Mouse (Mus musculus) MEL (cell line): ENCODE measurements at regions not wholly inside any gene's neighbourhood (a gene's known extent, or its start where the extent isn't known, plus 50 kb on each side); places are given as distances from the start of the nearest gene placed in this dataset.

Experiments
- DNase-seq: peaks from one replicate; pipeline ENCODE4 v3.0.0; 2011; ENCODE audit warnings: low read depth, low spot score
- H3K27ac ChIP-seq: 2 replicates; pipeline ENCODE4 v1.5.1; 2012; ENCODE audit warnings: low read depth, mild to moderate bottlenecking, control low read depth, low read length, moderate library complexity; ENCODE audit not compliant: control insufficient read depth
- H3K27me3 ChIP-seq, 2 experiments: fragments of 150-350 bp in 1 of 2; sonication (generic) in 1 of 2; 2 replicates each; pipeline ENCODE4 v1.6.1; 2012; ENCODE audit warnings: low read length in 2 of 2, mild to moderate bottlenecking in 2 of 2, improper control_type of control experiment in 1 of 2, moderate library complexity in 1 of 2; ENCODE audit not compliant: insufficient read depth in 2 of 2, control insufficient read depth in 1 of 2
- H3K36me3 ChIP-seq, 2 experiments: 2 replicates each; pipeline ENCODE4 v1.6.1; 2012 to 2014; ENCODE audit warnings: low read length in 2 of 2, improper control_type of control experiment in 1 of 2, inconsistent platforms in 1 of 2, mild to moderate bottlenecking in 1 of 2; ENCODE audit not compliant: insufficient read depth in 2 of 2, control insufficient read depth in 1 of 2
- H3K4me1 ChIP-seq, 2 experiments: fragments of 150-350 bp in 1 of 2; sonication (generic) in 1 of 2; 2 replicates each; pipeline ENCODE4 v1.6.1; 2012; ENCODE audit warnings: low read length in 2 of 2, improper control_type of control experiment in 1 of 2, mild to moderate bottlenecking in 1 of 2; ENCODE audit not compliant: insufficient read depth in 2 of 2, control insufficient read depth in 1 of 2
- H3K4me3 ChIP-seq, 2 experiments: fragments of 150-350 bp in 1 of 2; sonication (generic) in 1 of 2; 2 replicates each; pipeline ENCODE4 v1.5.1; 2012; ENCODE audit warnings: low read depth in 2 of 2, low read length in 2 of 2, mild to moderate bottlenecking in 2 of 2, moderate library complexity in 2 of 2, control low read depth in 1 of 2, improper control_type of control experiment in 1 of 2; ENCODE audit not compliant: control insufficient read depth in 1 of 2, insufficient read depth in 1 of 2
- H3K79me2 ChIP-seq: 2 replicates; pipeline ENCODE4 v1.6.1; 2012; ENCODE audit warnings: mild to moderate bottlenecking, low read length, moderate library complexity; ENCODE audit not compliant: control insufficient read depth, poor library complexity, insufficient read depth
- H3K9ac ChIP-seq: 2 replicates; pipeline ENCODE4 v1.6.1; 2012; ENCODE audit warnings: low read depth, mild to moderate bottlenecking, control low read depth, low read length, moderate library complexity; ENCODE audit not compliant: control insufficient read depth, poor library complexity, severe bottlenecking
- H3K9me3 ChIP-seq: fragments of 150-350 bp; sonication (generic); replicated peaks from 2 replicates; pipeline ENCODE4 v1.6.1; 2012; ENCODE audit warnings: mild to moderate bottlenecking, low read length, improper control_type of control experiment, moderate library complexity; ENCODE audit not compliant: insufficient read depth
- BHLHE40 ChIP-seq: IDR thresholded peaks from 2 replicates; pipeline ENCODE4 v1.6.1; 2012; ENCODE audit warnings: low read depth, mild to moderate bottlenecking, inconsistent platforms, low read length, improper control_type of control experiment, borderline replicate concordance
- CHD1 ChIP-seq: IDR thresholded peaks from 2 replicates; pipeline ENCODE4 v1.6.1; 2012; ENCODE audit warnings: low read depth, mild to moderate bottlenecking, inconsistent platforms, low read length, improper control_type of control experiment
- CHD2 ChIP-seq: IDR thresholded peaks from 2 replicates; pipeline ENCODE4 v1.6.1; 2011; ENCODE audit warnings: low read length, improper control_type of control experiment
- CTCF ChIP-seq, 3 experiments: IDR thresholded peaks in 2 of 3; conservative IDR thresholded peaks in 1 of 3; 2 replicates each; pipeline ENCODE4 v1.5.1; 2011 to 2012; ENCODE audit warnings: low read length in 3 of 3, low read depth in 2 of 3, mild to moderate bottlenecking in 2 of 3, improper control_type of control experiment in 1 of 3, inconsistent platforms in 1 of 3, mixed read lengths in 1 of 3, moderate library complexity in 1 of 3; ENCODE audit not compliant: control insufficient read depth in 1 of 3, insufficient read depth in 1 of 3, poor library complexity in 1 of 3, severe bottlenecking in 1 of 3
- E2F4 ChIP-seq: IDR thresholded peaks from 2 replicates; pipeline ENCODE4 v1.6.1; 2011; ENCODE audit warnings: low read depth, low read length, improper control_type of control experiment, borderline replicate concordance
- ELF1 ChIP-seq: IDR thresholded peaks from 2 replicates; pipeline ENCODE4 v1.6.1; 2014; ENCODE audit warnings: low read depth, mild to moderate bottlenecking, inconsistent platforms, low read length, improper control_type of control experiment, moderate library complexity
- EP300 ChIP-seq, 2 experiments: IDR thresholded peaks; 2 replicates each; pipeline ENCODE4 v1.6.1; 2011; ENCODE audit warnings: improper control_type of control experiment in 2 of 2, low read length in 2 of 2, low read depth in 1 of 2, mild to moderate bottlenecking in 1 of 2
- ETS1 ChIP-seq: IDR thresholded peaks from 2 replicates; pipeline ENCODE4 v1.6.1; 2012; ENCODE audit warnings: low read depth, mild to moderate bottlenecking, inconsistent platforms, low read length, improper control_type of control experiment, moderate library complexity
- GABPA ChIP-seq: IDR thresholded peaks from 2 replicates; pipeline ENCODE4 v1.6.1; 2012; ENCODE audit warnings: low read depth, mild to moderate bottlenecking, inconsistent platforms, low read length, improper control_type of control experiment, moderate library complexity
- JUND ChIP-seq: IDR thresholded peaks from 2 replicates; pipeline ENCODE4 v1.6.1; 2011; ENCODE audit warnings: low read depth, mild to moderate bottlenecking, improper control_type of control experiment, low read length
- KAT2A ChIP-seq: conservative IDR thresholded peaks from 2 replicates; pipeline ENCODE4 v1.6.1; 2012; ENCODE audit warnings: low read depth, low read length, improper control_type of control experiment, inconsistent platforms
- MAX ChIP-seq: IDR thresholded peaks from 2 replicates; pipeline ENCODE4 v1.6.1; 2011; ENCODE audit warnings: low read length, improper control_type of control experiment
- MAZ ChIP-seq: IDR thresholded peaks from 2 replicates; pipeline ENCODE4 v1.6.1; 2012; ENCODE audit warnings: low read depth, mild to moderate bottlenecking, inconsistent platforms, low read length, improper control_type of control experiment
- MYC ChIP-seq: IDR thresholded peaks from 2 replicates; pipeline ENCODE4 v1.6.1; 2011; ENCODE audit warnings: low read depth, mild to moderate bottlenecking, low read length, improper control_type of control experiment, moderate library complexity
- NELFE ChIP-seq: IDR thresholded peaks from 2 replicates; pipeline ENCODE4 v1.6.1; 2011; ENCODE audit warnings: low read depth, low read length, improper control_type of control experiment
- POLR2AphosphoS2 ChIP-seq: IDR thresholded peaks from 2 replicates; pipeline ENCODE4 v1.6.1; 2011; ENCODE audit warnings: low read length, improper control_type of control experiment
- POLR2AphosphoS5 ChIP-seq: IDR thresholded peaks from 2 replicates; pipeline ENCODE4 v1.6.1; 2012; ENCODE audit warnings: low read depth, borderline replicate concordance, mild to moderate bottlenecking, inconsistent platforms, low read length, moderate library complexity, mixed read lengths
- RAD21 ChIP-seq: IDR thresholded peaks from 2 replicates; pipeline ENCODE4 v1.6.1; 2011; ENCODE audit warnings: mild to moderate bottlenecking, low read depth, low read length, improper control_type of control experiment
- RCOR1 ChIP-seq: IDR thresholded peaks from 2 replicates; pipeline ENCODE4 v1.6.1; 2012; ENCODE audit warnings: low read depth, mild to moderate bottlenecking, inconsistent platforms, low read length, improper control_type of control experiment
- SMC3 ChIP-seq: IDR thresholded peaks from 2 replicates; pipeline ENCODE4 v1.6.1; 2011; ENCODE audit warnings: low read depth, low read length, improper control_type of control experiment
- TBP ChIP-seq: IDR thresholded peaks from 2 replicates; pipeline ENCODE4 v1.8.0; 2011; ENCODE audit warnings: low read depth, low read length, improper control_type of control experiment
- UBTF ChIP-seq: IDR thresholded peaks from 2 replicates; pipeline ENCODE4 v1.6.1; 2012; ENCODE audit warnings: low read depth, mild to moderate bottlenecking, inconsistent platforms, low read length, improper control_type of control experiment, moderate library complexity, borderline replicate concordance; ENCODE audit not compliant: insufficient read depth
- USF2 ChIP-seq, 2 experiments: IDR thresholded peaks; 2 replicates each; pipeline ENCODE4 v1.6.1; 2011 to 2012; ENCODE audit warnings: improper control_type of control experiment in 2 of 2, low read length in 2 of 2, borderline replicate concordance in 1 of 2, inconsistent platforms in 1 of 2, low read depth in 1 of 2, mild to moderate bottlenecking in 1 of 2; ENCODE audit not compliant: insufficient read depth in 1 of 2
- ZC3H11A ChIP-seq: IDR thresholded peaks from 2 replicates; pipeline ENCODE4 v1.6.1; 2012; ENCODE audit warnings: low read depth, mild to moderate bottlenecking, inconsistent platforms, low read length, improper control_type of control experiment
- ZKSCAN1 ChIP-seq: IDR thresholded peaks from 2 replicates; pipeline ENCODE4 v1.6.1; 2012; ENCODE audit warnings: low read depth, mild to moderate bottlenecking, inconsistent platforms, low read length, improper control_type of control experiment, moderate library complexity
- ZMIZ1 ChIP-seq: IDR thresholded peaks from 2 replicates; pipeline ENCODE4 v1.6.1; 2012; ENCODE audit warnings: low read depth, mild to moderate bottlenecking, inconsistent platforms, low read length, improper control_type of control experiment, moderate library complexity

DNA sequence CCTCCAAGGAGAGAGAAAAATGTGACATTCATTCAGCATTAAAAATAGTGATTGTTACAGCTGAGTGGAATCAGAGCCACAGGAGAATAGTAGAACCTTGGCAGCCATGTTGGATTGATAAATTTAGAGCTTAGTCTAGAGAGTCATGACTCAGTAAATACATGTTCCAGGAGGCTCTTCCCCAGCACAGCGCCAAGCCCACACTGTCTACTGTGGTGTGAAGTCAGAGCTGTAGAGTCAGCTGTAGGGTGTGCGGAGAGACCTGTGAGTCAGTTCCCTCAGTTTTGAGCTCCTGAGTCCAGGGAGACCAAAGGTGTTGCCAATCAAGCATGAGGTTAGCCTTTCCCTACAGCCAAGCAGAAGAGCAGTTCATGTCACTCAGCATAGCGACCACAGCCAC, 488.8 kb upstream of the Id2 start:
- Histone ChIP-seq H3K36me3 (no peaks in the 10 kb centered on the region), H3K9ac (no peak overlapping the region), H3K4me3 (no peak overlapping the region), H3K27ac (no peak overlapping the region), H3K4me1 (no peaks in the 10 kb centered on the region), H3K9me3 (no peaks in the 10 kb centered on the region)
- DNase-seq: no peak
- TF ChIP-seq GABPA: no peak
- TF ChIP-seq CHD1: no peak
- TF ChIP-seq EP300 (IDR thresholded peaks at IDR 0.05; ENCODE audit: low read depth in 1 of 2, low read length in 2 of 2): no peak
- no peak for TF ChIP-seq POLR2AphosphoS2
- TF ChIP-seq ZMIZ1: no peak
- TF ChIP-seq RCOR1: no peak
- no peak for TF ChIP-seq ZKSCAN1
- no peak for TF ChIP-seq ELF1
- no peak for TF ChIP-seq MAZ
- no peak for TF ChIP-seq ETS1
- no peak for TF ChIP-seq CHD2
- no peak for TF ChIP-seq UBTF
- no peak for TF ChIP-seq ZC3H11A
- no peak for TF ChIP-seq BHLHE40
- no peak for TF ChIP-seq MYC
- no peak for TF ChIP-seq JUND
- TF ChIP-seq CTCF (IDR thresholded peaks at IDR 0.05 in 2 of 3, conservative IDR thresholded peaks at IDR 0.05 in 1 of 3; ENCODE audit: control insufficient read depth in 1 of 3, insufficient read depth in 1 of 3, low read depth in 2 of 3, low read length in 3 of 3, poor library complexity in 1 of 3, severe bottlenecking in 1 of 3): no peak
- no peak for TF ChIP-seq KAT2A
- no peak for TF ChIP-seq USF2 (IDR thresholded peaks at IDR 0.05; ENCODE audit: borderline replicate concordance in 1 of 2, insufficient read depth in 1 of 2, low read depth in 1 of 2, low read length in 2 of 2)
- TF ChIP-seq, all 39 proteins: peak for 0
- Histone ChIP-seq H3K27me3 (no peaks in the 10 kb centered on the region), H3K79me2 (no peaks in the 10 kb centered on the region)

DNA sequence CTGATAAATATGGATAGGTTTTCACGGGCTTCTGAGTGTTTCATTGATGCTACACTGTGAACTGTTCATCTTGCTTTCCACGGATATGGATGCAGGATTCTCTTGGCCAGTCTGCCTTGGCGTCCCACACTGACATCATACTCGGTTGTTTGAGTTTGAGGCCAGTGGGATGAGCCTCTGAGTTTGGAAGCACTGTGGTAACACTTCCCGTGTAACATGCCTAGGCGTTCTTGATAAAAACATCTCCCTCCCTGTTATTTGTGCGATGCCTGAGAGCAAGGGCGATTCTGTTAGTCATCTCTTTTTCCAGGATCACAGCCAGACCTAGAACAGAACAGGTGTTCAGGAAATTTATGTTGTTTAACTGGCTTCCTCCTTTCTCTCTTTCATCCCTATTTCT, 482.5 kb upstream of the Id2 start:
- TF ChIP-seq RAD21 (no peak), CTCF (IDR thresholded peaks at IDR 0.05 in 2 of 3, conservative IDR thresholded peaks at IDR 0.05 in 1 of 3; ENCODE audit: control insufficient read depth in 1 of 3, insufficient read depth in 1 of 3, low read depth in 2 of 3, low read length in 3 of 3, poor library complexity in 1 of 3, severe bottlenecking in 1 of 3) (no peak), CHD2 (no peak), MAX (no peak), JUND (no peak), MYC (no peak), CHD1 (no peak), POLR2AphosphoS5 (no peak), TBP (no peak), ZKSCAN1 (no peak), E2F4 (no peak), NELFE (no peak), SMC3 (no peak), GABPA (no peak), POLR2AphosphoS2 (no peak), UBTF (no peak), MAZ (no peak)
- no peak overlapping the region for H3K9ac ChIP-seq
- DNase-seq: no peak
- no peak overlapping the region for H3K4me3 ChIP-seq
- no peak overlapping the region for H3K27ac ChIP-seq
- H3K27me3 ChIP-seq: no peaks in the 10 kb centered on the region
- no peaks in the 10 kb centered on the region for H3K36me3 ChIP-seq
- H3K9me3 ChIP-seq: no peaks in the 10 kb centered on the region
- no peaks in the 10 kb centered on the region for H3K4me1 ChIP-seq
- H3K79me2 ChIP-seq: no peaks in the 10 kb centered on the region
